Mouse (Mus musculus): Measurements from ENCODE around the gene Ets2.

DNA sequence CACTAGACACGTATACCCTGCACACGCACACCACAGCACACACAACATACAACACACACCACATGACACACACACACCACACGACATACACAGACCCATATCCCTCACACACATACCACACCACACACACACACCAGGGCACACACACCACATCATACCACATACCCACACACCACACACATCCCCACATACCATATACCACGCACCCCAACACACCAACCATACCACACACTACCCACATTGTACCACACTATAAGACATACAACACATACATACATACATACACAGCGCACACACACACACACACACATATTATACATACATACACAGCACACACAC lies 68.1 kb downstream of the Ets2 start:
- TF ChIP-seq CTCF (IDR thresholded peaks at IDR 0.05; ENCODE audit: low read depth) (no peak), EP300 (optimal IDR thresholded peaks at IDR 0.05) (no peak)

Measured in stomach, postnatal 0 days (tissue).